Mouse (Mus musculus): ENCODE results near the gene Olfr191.

GRCm38 (mm10) chr16:59039710-59040109 lies 49.9 kb downstream of the Olfr191 start, which contains the start of gene Olfr187:
- no peak for TF ChIP-seq TAL1 (IDR thresholded peaks at IDR 0.05; ENCODE audit: low read length)
- no peak for TF ChIP-seq GATA1 (IDR thresholded peaks at IDR 0.05; ENCODE audit: low read length)
